Mouse (Mus musculus): ENCODE results near the gene Psap.

The Psap gene

GRCm38 (mm10) chr10:60287726-60288125, 10.3 kb downstream of the Psap start:
- no peak for DNase-seq (ENCODE audit: low read depth, low spot score)

GRCm38 (mm10) chr10:60289216-60289615, 11.8 kb downstream of the Psap start:
- DNase-seq (ENCODE audit: low read depth, low spot score): no peak

GRCm38 (mm10) chr10:60290026-60290738, 12.8 kb downstream of the Psap start:
- DNase-seq (ENCODE audit: low read depth, low spot score): no peak

- no peak for DNase-seq (ENCODE audit: low read depth, low spot score)
Observed at GRCm38 (mm10) chr10:60290739-60291110, 13.3 kb downstream of the Psap start.

GRCm38 (mm10) chr10:60292209-60292608, 14.8 kb downstream of the Psap start:
- DNase-seq (ENCODE audit: low read depth, low spot score): no peak

- no peak for DNase-seq (ENCODE audit: low read depth, low spot score)
Observed at GRCm38 (mm10) chr10:60294621-60295020, 17.2 kb downstream of the Psap start.

- DNase-seq (ENCODE audit: low read depth, low spot score): no peak
Observed at GRCm38 (mm10) chr10:60295356-60295755, 17.9 kb downstream of the Psap start.

GRCm38 (mm10) chr10:60296027-60296426, 18.6 kb downstream of the Psap start:
- DNase-seq (ENCODE audit: low read depth, low spot score): no peak

GRCm38 (mm10) chr10:60299636-60300035, 22.2 kb downstream of the Psap start:
- no peak for DNase-seq (ENCODE audit: low read depth, low spot score)

- DNase-seq (ENCODE audit: low read depth, low spot score): no peak
Observed at GRCm38 (mm10) chr10:60303419-60303818, 26.0 kb downstream of the Psap start.

- DNase-seq (ENCODE audit: low read depth, low spot score): peak; percentile 83
Observed at GRCm38 (mm10) chr10:60304854-60305628, 27.6 kb downstream of the Psap start.

- no peak for DNase-seq (ENCODE audit: low read depth, low spot score)
Observed at GRCm38 (mm10) chr10:60310629-60311028, 33.2 kb downstream of the Psap start.

GRCm38 (mm10) chr10:60313606-60314005, 36.2 kb downstream of the Psap start:
- no peak for DNase-seq (ENCODE audit: low read depth, low spot score)

- no peak for DNase-seq (ENCODE audit: low read depth, low spot score)
Observed at GRCm38 (mm10) chr10:60316166-60316565, 38.7 kb downstream of the Psap start.

GRCm38 (mm10) chr10:60328963-60329650, 51.7 kb downstream of the Psap start:
- no peak for DNase-seq (ENCODE audit: low read depth, low spot score)

GRCm38 (mm10) chr10:60334583-60334982, 57.2 kb downstream of the Psap start:
- no peak for DNase-seq (ENCODE audit: low read depth, low spot score)

- DNase-seq (ENCODE audit: low read depth, low spot score): no peak
Observed at GRCm38 (mm10) chr10:60335021-60335420, 57.6 kb downstream of the Psap start.

GRCm38 (mm10) chr10:60341528-60341927, 64.1 kb downstream of the Psap start:
- DNase-seq (ENCODE audit: low read depth, low spot score): no peak

GRCm38 (mm10) chr10:60344111-60344510, 66.7 kb downstream of the Psap start:
- no peak for DNase-seq (ENCODE audit: low read depth, low spot score)

- no peak for DNase-seq (ENCODE audit: low read depth, low spot score)
Observed at GRCm38 (mm10) chr10:60346056-60346455, 68.6 kb downstream of the Psap start.

- DNase-seq (ENCODE audit: low read depth, low spot score): peak; percentile 56
Observed at GRCm38 (mm10) chr10:60346701-60347405, 69.4 kb downstream of the Psap start, which contains the start of gene Vsir. Vsir (plus strand) TSS chr10:60346851.
